Mouse (Mus musculus): Measurements from ENCODE around the gene Ptprb. TPM values are rescaled to one million over a fixed set of nuclear protein-coding genes. Genes with fewer than 3 reads are reported as not detected.
A peak's percentile ranks its signal among the peaks of the same experiment; 100 is the strongest.

Ptprb gene
- polyA plus RNA-seq, 1 experiment from 2014 or later, result 3.4 TPM

- H3K4me1 ChIP-seq (ENCODE audit: control insufficient read depth, insufficient read depth, low read depth, low read length), result no peaks in the 10 kb centered on the region
- no peak overlapping the region for H3K4me3 ChIP-seq (ENCODE audit: low read length)
- H3K36me3 ChIP-seq (ENCODE audit: control insufficient read depth, insufficient read depth, low read length), result no peaks in the 10 kb centered on the region
- H3K27ac ChIP-seq (ENCODE audit: low read depth, low read length), result no peak overlapping the region; the same call in 1 of the 2 replicates
- no peak overlapping the region for H3K4me2 ChIP-seq (ENCODE audit: low read length)
- 72% methylated on average over 9 of the region's 9 CpGs for WGBS
- no peak for ATAC-seq
- no peaks in the 10 kb centered on the region for H3K27me3 ChIP-seq (replicated peaks; ENCODE audit: control insufficient read depth, insufficient read depth, low read length)
- no peaks in the 10 kb centered on the region for H3K9me3 ChIP-seq (ENCODE audit: control insufficient read depth, low read length)
- no peak overlapping the region for H3K9ac ChIP-seq (ENCODE audit: low read depth, low read length)
Measured at GRCm38 (mm10) chr10:116288130-116288529, 12.8 kb downstream of the Ptprb start.

GRCm38 (mm10) chr10:116290483-116290882, 15.2 kb downstream of the Ptprb start:
- H3K4me3 ChIP-seq (ENCODE audit: low read length), result no peak overlapping the region
- no peak overlapping the region for H3K4me2 ChIP-seq (ENCODE audit: low read length)
- H3K27ac ChIP-seq (ENCODE audit: low read depth, low read length), result no peak overlapping the region
- no peaks in the 10 kb centered on the region for H3K9me3 ChIP-seq (ENCODE audit: control insufficient read depth, low read length)
- no peak overlapping the region for H3K9ac ChIP-seq (ENCODE audit: low read depth, low read length)
- H3K4me1 ChIP-seq (ENCODE audit: control insufficient read depth, insufficient read depth, low read depth, low read length), result no peaks in the 10 kb centered on the region
- H3K36me3 ChIP-seq (ENCODE audit: control insufficient read depth, insufficient read depth, low read length), result no peaks in the 10 kb centered on the region
- WGBS, result 80% methylated on average over 4 of the region's 4 CpGs
- H3K27me3 ChIP-seq (replicated peaks; ENCODE audit: control insufficient read depth, insufficient read depth, low read length), result no peaks in the 10 kb centered on the region
- ATAC-seq, result no peak

GRCm38 (mm10) chr10:116291153-116291755, 15.9 kb downstream of the Ptprb start:
- no peak for ATAC-seq

DNA sequence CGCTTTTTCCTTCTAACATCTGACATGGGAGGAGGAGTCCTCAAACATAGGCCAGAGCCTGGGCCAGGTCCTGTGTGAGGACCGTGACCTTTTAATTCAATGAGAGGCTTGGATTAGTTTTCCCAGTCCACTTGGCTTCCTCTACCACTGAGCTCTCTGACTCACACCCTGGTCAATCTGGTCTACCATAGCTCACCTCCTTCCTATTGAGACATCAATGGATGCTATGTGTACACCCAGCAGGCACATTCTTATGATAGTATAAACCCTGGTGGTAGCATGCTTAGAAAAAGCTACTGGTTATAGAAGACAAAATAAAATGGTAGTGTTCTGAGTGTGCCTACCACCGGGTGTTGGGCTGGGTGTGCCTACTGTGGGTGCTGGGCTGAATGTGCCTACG, 21.1 kb downstream of the Ptprb start:
- ATAC-seq, result no peak
- Histone ChIP-seq H3K27me3 (replicated peaks; ENCODE audit: control insufficient read depth, insufficient read depth, low read length) (no peaks in the 10 kb centered on the region), H3K4me1 (ENCODE audit: control insufficient read depth, insufficient read depth, low read depth, low read length) (peaks cover 5% of the 10 kb centered on the region), H3K4me2 (ENCODE audit: low read length) (no peak overlapping the region), H3K9me3 (ENCODE audit: control insufficient read depth, low read length) (no peaks in the 10 kb centered on the region), H3K27ac (ENCODE audit: low read depth, low read length) (no peak overlapping the region), H3K9ac (ENCODE audit: low read depth, low read length) (no peak overlapping the region), H3K36me3 (ENCODE audit: control insufficient read depth, insufficient read depth, low read length) (no peaks in the 10 kb centered on the region), H3K4me3 (ENCODE audit: low read length) (no peak overlapping the region)
- WGBS, result 80% methylated on average over 4 of the region's 4 CpGs

More at GRCm38 (mm10) chr10:116291153-116291755, 15.9 kb downstream of the Ptprb start:
- Histone ChIP-seq H3K36me3 (ENCODE audit: control insufficient read depth, insufficient read depth, low read length) (no peaks in the 10 kb centered on the region), H3K9ac (ENCODE audit: low read depth, low read length) (no peak overlapping the region), H3K4me3 (ENCODE audit: low read length) (no peak overlapping the region), H3K9me3 (ENCODE audit: control insufficient read depth, low read length) (no peaks in the 10 kb centered on the region), H3K4me2 (ENCODE audit: low read length) (no peak overlapping the region), H3K27ac (ENCODE audit: low read depth, low read length) (no peak overlapping the region), H3K4me1 (ENCODE audit: control insufficient read depth, insufficient read depth, low read depth, low read length) (no peaks in the 10 kb centered on the region), H3K27me3 (replicated peaks; ENCODE audit: control insufficient read depth, insufficient read depth, low read length) (no peaks in the 10 kb centered on the region)
- 78% methylated on average over 8 of the region's 8 CpGs for WGBS

GRCm38 (mm10) chr10:116297854-116298253, 22.5 kb downstream of the Ptprb start:
- 86% methylated on average over 12 of the region's 12 CpGs for WGBS
- ATAC-seq, result no peak
- H3K9ac ChIP-seq (ENCODE audit: low read depth, low read length), result no peak overlapping the region

DNA sequence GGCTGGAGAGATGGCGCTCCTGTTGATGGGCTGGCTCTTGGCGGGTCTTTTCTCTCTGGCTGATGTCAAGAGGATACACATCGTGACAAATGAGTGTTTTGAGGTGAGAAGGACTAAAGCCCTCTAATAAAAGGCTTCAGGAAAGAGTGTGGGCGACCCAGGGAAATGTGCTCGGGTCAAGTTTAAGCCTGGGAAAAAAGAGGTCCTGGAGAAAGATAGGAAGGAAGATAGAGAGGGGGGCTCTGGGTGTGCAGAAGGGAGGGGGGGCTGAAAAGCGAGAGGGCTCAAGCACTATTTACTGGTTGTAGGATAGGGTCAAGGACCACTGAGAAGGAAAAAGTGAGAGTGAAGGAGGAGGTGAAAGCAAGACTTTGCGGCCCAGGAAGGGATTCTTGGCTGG, 25.5 kb downstream of the Ptprb start:
- H3K27me3 ChIP-seq (replicated peaks; ENCODE audit: control insufficient read depth, insufficient read depth, low read length), result no peaks in the 10 kb centered on the region
- no peaks in the 10 kb centered on the region for H3K36me3 ChIP-seq (ENCODE audit: control insufficient read depth, insufficient read depth, low read length)
- H3K4me2 ChIP-seq (ENCODE audit: low read length), result peak overlapping the region; percentile 95
- no peak for ATAC-seq
- 13% methylated on average over 7 of the region's 7 CpGs for WGBS
- peaks cover 8% of the 10 kb centered on the region for H3K4me1 ChIP-seq (ENCODE audit: control insufficient read depth, insufficient read depth, low read depth, low read length)
- H3K9me3 ChIP-seq (ENCODE audit: control insufficient read depth, low read length), result no peaks in the 10 kb centered on the region
- peak overlapping the region; percentile 55 for H3K4me3 ChIP-seq (ENCODE audit: low read length)
- peak overlapping the region; percentile 67 for H3K9ac ChIP-seq (ENCODE audit: low read depth, low read length)
- H3K27ac ChIP-seq (ENCODE audit: low read depth, low read length), result no peak overlapping the region

More at GRCm38 (mm10) chr10:116297854-116298253, 22.5 kb downstream of the Ptprb start:
- Histone ChIP-seq H3K4me1 (ENCODE audit: control insufficient read depth, insufficient read depth, low read depth, low read length) (peaks cover 8% of the 10 kb centered on the region), H3K27me3 (replicated peaks; ENCODE audit: control insufficient read depth, insufficient read depth, low read length) (no peaks in the 10 kb centered on the region), H3K4me2 (ENCODE audit: low read length) (no peak overlapping the region), H3K36me3 (ENCODE audit: control insufficient read depth, insufficient read depth, low read length) (no peaks in the 10 kb centered on the region), H3K9me3 (ENCODE audit: control insufficient read depth, low read length) (no peaks in the 10 kb centered on the region), H3K27ac (ENCODE audit: low read depth, low read length) (no peak overlapping the region), H3K4me3 (ENCODE audit: low read length) (no peak overlapping the region)

DNA sequence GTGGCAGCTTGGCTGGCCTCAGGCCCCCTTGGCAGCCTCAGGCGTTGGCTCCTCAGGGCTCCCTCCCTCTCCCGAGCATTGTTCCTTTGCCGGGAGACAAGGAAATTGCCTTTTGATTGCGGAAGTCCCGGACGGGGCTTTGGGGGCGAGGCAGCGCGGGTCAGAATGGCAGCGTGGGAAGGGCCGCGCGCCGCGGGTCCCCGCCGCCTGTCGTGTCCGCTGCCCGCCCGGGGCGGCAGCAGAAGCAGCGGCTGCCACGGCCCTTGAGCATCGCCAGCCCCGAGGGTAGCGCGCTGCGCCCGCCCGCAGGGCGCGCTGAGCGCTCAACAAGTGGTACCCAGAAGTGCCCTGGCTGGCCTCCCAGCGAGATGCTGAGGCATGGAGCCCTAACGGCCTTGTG, 25.9 kb downstream of the Ptprb start:
- H3K27ac ChIP-seq (ENCODE audit: low read depth, low read length), result no peak overlapping the region
- peak overlapping the region; percentile 95 for H3K4me2 ChIP-seq (ENCODE audit: low read length)
- no peaks in the 10 kb centered on the region for H3K9me3 ChIP-seq (ENCODE audit: control insufficient read depth, low read length)
- H3K27me3 ChIP-seq (replicated peaks; ENCODE audit: control insufficient read depth, insufficient read depth, low read length), result no peaks in the 10 kb centered on the region
- no peaks in the 10 kb centered on the region for H3K36me3 ChIP-seq (ENCODE audit: control insufficient read depth, insufficient read depth, low read length)
- ATAC-seq, result peak; percentile 76; the same call in 1 of the 2 replicates
- peak overlapping the region; percentile 55 for H3K4me3 ChIP-seq (ENCODE audit: low read length)
- peaks cover 8% of the 10 kb centered on the region for H3K4me1 ChIP-seq (ENCODE audit: control insufficient read depth, insufficient read depth, low read depth, low read length)
- H3K9ac ChIP-seq (ENCODE audit: low read depth, low read length), result peak overlapping the region; percentile 67
- 0% methylated on average over 36 of the region's 36 CpGs for WGBS

DNA sequence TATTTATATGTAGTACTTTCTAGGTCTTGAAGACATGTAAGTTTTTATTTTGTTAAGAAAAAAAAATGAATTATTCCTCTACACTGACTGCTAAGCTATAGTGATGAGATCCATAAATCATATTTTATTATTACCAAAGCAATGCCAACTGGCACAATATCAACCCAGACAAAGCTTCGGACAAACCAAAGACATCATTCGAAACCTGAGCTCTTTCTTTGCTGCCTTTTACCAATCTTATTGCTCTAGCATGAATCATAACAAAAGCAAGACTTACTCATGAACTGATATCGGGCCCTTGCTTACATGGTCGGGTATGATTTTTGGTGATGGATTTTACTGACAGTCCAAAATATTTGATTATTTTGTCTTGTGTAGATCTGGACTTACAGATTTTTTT, 29.0 kb downstream of the Ptprb start:
- H3K4me3 ChIP-seq (ENCODE audit: low read length), result no peak overlapping the region
- H3K9ac ChIP-seq (ENCODE audit: low read depth, low read length), result no peak overlapping the region
- peaks cover 8% of the 10 kb centered on the region for H3K4me1 ChIP-seq (ENCODE audit: control insufficient read depth, insufficient read depth, low read depth, low read length)
- H3K27me3 ChIP-seq (replicated peaks; ENCODE audit: control insufficient read depth, insufficient read depth, low read length), result no peaks in the 10 kb centered on the region
- no peak overlapping the region for H3K27ac ChIP-seq (ENCODE audit: low read depth, low read length)
- WGBS, result 91% methylated on average over 4 of the region's 4 CpGs
- H3K4me2 ChIP-seq (ENCODE audit: low read length), result no peak overlapping the region
- no peak for ATAC-seq
- H3K36me3 ChIP-seq (ENCODE audit: control insufficient read depth, insufficient read depth, low read length), result no peaks in the 10 kb centered on the region
- H3K9me3 ChIP-seq (ENCODE audit: control insufficient read depth, low read length), result no peaks in the 10 kb centered on the region

DNA sequence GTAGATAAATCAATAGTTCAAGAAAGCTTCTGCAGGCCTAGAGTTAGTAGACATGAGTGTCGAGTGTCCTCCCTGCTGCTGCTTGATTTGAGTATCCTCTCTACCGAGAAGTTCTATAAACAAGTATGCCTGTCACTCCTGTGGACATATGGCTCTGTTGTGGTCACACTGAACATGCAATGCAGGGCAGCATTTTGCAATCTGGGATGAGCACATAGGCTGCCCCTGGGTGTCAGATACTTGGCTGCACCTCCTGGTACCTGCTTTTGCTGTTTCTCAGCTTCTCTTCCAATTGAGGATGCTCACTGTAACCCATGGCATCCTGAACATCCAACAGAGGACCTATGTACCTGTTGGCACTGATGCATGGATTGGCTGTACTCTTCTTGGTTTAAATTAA, 34.1 kb downstream of the Ptprb start:
- Histone ChIP-seq H3K4me3 (ENCODE audit: low read length) (no peak overlapping the region), H3K9me3 (ENCODE audit: control insufficient read depth, low read length) (no peaks in the 10 kb centered on the region), H3K4me2 (ENCODE audit: low read length) (no peak overlapping the region), H3K4me1 (ENCODE audit: control insufficient read depth, insufficient read depth, low read depth, low read length) (no peaks in the 10 kb centered on the region), H3K36me3 (ENCODE audit: control insufficient read depth, insufficient read depth, low read length) (no peaks in the 10 kb centered on the region), H3K27me3 (replicated peaks; ENCODE audit: control insufficient read depth, insufficient read depth, low read length) (no peaks in the 10 kb centered on the region), H3K9ac (ENCODE audit: low read depth, low read length) (no peak overlapping the region), H3K27ac (ENCODE audit: low read depth, low read length) (no peak overlapping the region)
- 84% methylated on average over 2 of the region's 2 CpGs for WGBS
- no peak for ATAC-seq
